Mouse (Mus musculus) hindbrain, embryonic 10.5 days (tissue): ENCODE data around the gene Erc2. TPM values are rescaled to one million over a fixed set of nuclear protein-coding genes. Genes with fewer than 3 reads are reported as not detected.
"Not testable (repeated sequence)": the region's sequence is repeated elsewhere in the genome, so short reads cannot be mapped to it uniquely, and the experiment has no call there.

Experiments used
- DNase-seq: peaks from one replicate; pipeline ENCODE4 v3.0.0-alpha.2; 2017; ENCODE audit warnings: low spot score
- H3K27ac ChIP-seq: fragments of 300-500 bp; sonication (generic); 2 replicates; pipeline ENCODE4 v1.5.1; 2016; ENCODE audit warnings: mild to moderate bottlenecking, moderate library complexity
- H3K27me3 ChIP-seq: fragments of 300-500 bp; sonication (generic); 2 replicates; pipeline ENCODE4 v1.6.1; 2016; ENCODE audit warnings: mild to moderate bottlenecking; ENCODE audit not compliant: poor library complexity, insufficient read depth, severe bottlenecking
- H3K36me3 ChIP-seq: fragments of 300-500 bp; sonication (generic); 2 replicates; pipeline ENCODE4 v1.6.1; 2016; ENCODE audit warnings: mild to moderate bottlenecking, moderate library complexity
- H3K4me1 ChIP-seq: fragments of 300-500 bp; sonication (generic); replicated peaks from 2 replicates; pipeline ENCODE4 v1.6.1; 2016; ENCODE audit warnings: mild to moderate bottlenecking
- H3K4me3 ChIP-seq: fragments of 300-500 bp; sonication (generic); 2 replicates; pipeline ENCODE4 v1.5.1; 2016; ENCODE audit warnings: mild to moderate bottlenecking, moderate library complexity
- H3K9me3 ChIP-seq: fragments of 300-500 bp; sonication (generic); 2 replicates; pipeline ENCODE4 v1.6.1; 2016; ENCODE audit warnings: mild to moderate bottlenecking, moderate library complexity
- WGBS: fragments of 180-500 bp; shearing (Covaris S2); methylation state at CpG from one replicate; pipeline ENCODE4 v1.1.7; 2016; 5-methylcytosine and 5-hydroxymethylcytosine counted together
- polyA plus RNA-seq: library from polyadenylated mRNA; unstranded; fragments of >200 nt; fragmentation: Nextera tagmentation; extraction: Ambion mirVana; gene quantifications from 2 replicates; pipeline ENCODE4 v1.2.1, GENCODE M21; 2016

Gene Erc2
- 9.7 and 15.3 TPM in 2 replicates for polyA plus RNA-seq

GRCm38 (mm10) chr14:27622176-27622922 is at the start of gene Erc2:
Gene Erc2, plus strand, starts transcription at chr14:27622428.
- Histone ChIP-seq H3K4me3 (peak within 1 kb of the TSS; percentile 82), H3K27ac (peak within 1 kb of the TSS; percentile 89), H3K9me3 (no peaks in the 10 kb centered on the region), H3K27me3 (peaks cover 26% of the 10 kb centered on the region), H3K36me3 (no peaks in the 10 kb centered on the region), H3K4me1 (peaks cover 17% of the 10 kb centered on the region)
- peak; percentile 82 for DNase-seq
- 1% methylated on average over 77 of the region's 78 CpGs for WGBS

GRCm38 (mm10) chr14:27578443-27578842 is 43.8 kb upstream of the Erc2 start:
- Histone ChIP-seq H3K27me3 (no peaks in the 10 kb centered on the region), H3K36me3 (no peaks in the 10 kb centered on the region), H3K27ac (no peak overlapping the region), H3K9me3 (peaks cover 7% of the 10 kb centered on the region; the same call in 1 of the 2 replicates), H3K4me1 (no peaks in the 10 kb centered on the region), H3K4me3 (no peak overlapping the region)
- no peak for DNase-seq
- WGBS = 75% methylated on average over 2 of the region's 2 CpGs

- not testable (repeated sequence) for H3K27ac ChIP-seq, H3K27me3 ChIP-seq, H3K36me3 ChIP-seq, H3K4me1 ChIP-seq, H3K9me3 ChIP-seq, H3K4me3 ChIP-seq, DNase-seq
These were observed 32.6 kb upstream of the Erc2 start for GRCm38 (mm10) chr14:27589616-27590015.

- Histone ChIP-seq H3K36me3 (no peaks in the 10 kb centered on the region), H3K27me3 (no peaks in the 10 kb centered on the region), H3K9me3 (peaks cover 6% of the 10 kb centered on the region; the same call in 1 of the 2 replicates), H3K27ac (no peak overlapping the region), H3K4me1 (no peaks in the 10 kb centered on the region), H3K4me3 (no peak overlapping the region)
- DNase-seq = no peak
- 91% methylated on average over 7 of the region's 7 CpGs for WGBS
These were observed 30.1 kb upstream of the Erc2 start for GRCm38 (mm10) chr14:27592163-27592562.

GRCm38 (mm10) chr14:27596265-27596664 is 26.0 kb upstream of the Erc2 start:
- WGBS = 6% methylated on average over 7 of the region's 7 CpGs
- Histone ChIP-seq H3K36me3 (no peaks in the 10 kb centered on the region), H3K27ac (no peak overlapping the region), H3K9me3 (peaks cover 6% of the 10 kb centered on the region; the same call in 1 of the 2 replicates), H3K27me3 (no peaks in the 10 kb centered on the region), H3K4me3 (no peak overlapping the region), H3K4me1 (no peaks in the 10 kb centered on the region)
- DNase-seq = peak; percentile 75

- Histone ChIP-seq H3K36me3 (no peaks in the 10 kb centered on the region), H3K9me3 (no peaks in the 10 kb centered on the region), H3K27ac (no peak overlapping the region), H3K4me3 (no peak overlapping the region), H3K27me3 (no peaks in the 10 kb centered on the region), H3K4me1 (no peaks in the 10 kb centered on the region)
- WGBS = 81% methylated on average over 13 of the region's 13 CpGs
- DNase-seq = no peak
These were observed 20.1 kb upstream of the Erc2 start for GRCm38 (mm10) chr14:27602136-27602535.

GRCm38 (mm10) chr14:27607419-27607818 is 14.8 kb upstream of the Erc2 start:
- no peak overlapping the region for H3K4me3 ChIP-seq
- no peak for DNase-seq
- no peaks in the 10 kb centered on the region for H3K36me3 ChIP-seq
- no peak overlapping the region for H3K27ac ChIP-seq
- H3K4me1 ChIP-seq = no peaks in the 10 kb centered on the region
- H3K27me3 ChIP-seq = no peaks in the 10 kb centered on the region
- no peaks in the 10 kb centered on the region for H3K9me3 ChIP-seq
- 82% methylated on average over 3 of the region's 3 CpGs for WGBS

GRCm38 (mm10) chr14:27613766-27614165 is 8.5 kb upstream of the Erc2 start:
- H3K36me3 ChIP-seq = no peaks in the 10 kb centered on the region
- no peaks in the 10 kb centered on the region for H3K4me1 ChIP-seq
- no peaks in the 10 kb centered on the region for H3K9me3 ChIP-seq
- DNase-seq = no peak
- no peaks in the 10 kb centered on the region for H3K27me3 ChIP-seq
- H3K4me3 ChIP-seq = no peak overlapping the region
- WGBS = 76% methylated on average over 5 of the region's 5 CpGs
- H3K27ac ChIP-seq = no peak overlapping the region

GRCm38 (mm10) chr14:27617286-27617685 is 4.9 kb upstream of the Erc2 start:
- no peak for DNase-seq
- H3K27me3 ChIP-seq = peaks cover 14% of the 10 kb centered on the region

GRCm38 (mm10) chr14:27621576-27621975 is 652 bp upstream of the Erc2 start:
- H3K27me3 ChIP-seq = peaks cover 26% of the 10 kb centered on the region
- H3K27ac ChIP-seq = no peak overlapping the region
- no peak for DNase-seq
- H3K9me3 ChIP-seq = no peaks in the 10 kb centered on the region
- no peaks in the 10 kb centered on the region for H3K36me3 ChIP-seq
- no peak overlapping the region for H3K4me3 ChIP-seq
- WGBS = 43% methylated on average over 8 of the region's 8 CpGs
- peaks cover 17% of the 10 kb centered on the region for H3K4me1 ChIP-seq

More at GRCm38 (mm10) chr14:27617286-27617685, 4.9 kb upstream of the Erc2 start:
- Histone ChIP-seq H3K9me3 (no peaks in the 10 kb centered on the region), H3K4me3 (no peak overlapping the region), H3K4me1 (0 out of 2 replicates have a peak, but pooled peaks cover 4% of the 10 kb centered on the region), H3K27ac (no peak overlapping the region), H3K36me3 (no peaks in the 10 kb centered on the region)
- 85% methylated on average over 3 of the region's 3 CpGs for WGBS

- WGBS = 0% methylated on average over 6 of the region's 6 CpGs
- Histone ChIP-seq H3K4me1 (peaks cover 17% of the 10 kb centered on the region), H3K36me3 (no peaks in the 10 kb centered on the region), H3K27ac (peak overlapping the region; percentile 89), H3K9me3 (no peaks in the 10 kb centered on the region), H3K4me3 (peak overlapping the region; percentile 82), H3K27me3 (peaks cover 26% of the 10 kb centered on the region)
- no peak for DNase-seq
These were observed 643 bp downstream of the Erc2 start for GRCm38 (mm10) chr14:27622923-27623219.

- Histone ChIP-seq H3K9me3 (no peaks in the 10 kb centered on the region), H3K36me3 (no peaks in the 10 kb centered on the region), H3K27me3 (peaks cover 26% of the 10 kb centered on the region), H3K4me1 (peaks cover 17% of the 10 kb centered on the region), H3K4me3 (peak overlapping the region; percentile 82), H3K27ac (no peak overlapping the region)
- WGBS = 3% methylated on average over 10 of the region's 10 CpGs
- peak; percentile 41 for DNase-seq
These were observed 1.1 kb downstream of the Erc2 start for GRCm38 (mm10) chr14:27623368-27623767.

GRCm38 (mm10) chr14:27628701-27629100 is 6.5 kb downstream of the Erc2 start:
- no peak overlapping the region for H3K4me3 ChIP-seq
- WGBS = 83% methylated on average over 10 of the region's 10 CpGs
- no peak overlapping the region for H3K27ac ChIP-seq
- H3K4me1 ChIP-seq = peaks cover 18% of the 10 kb centered on the region
- H3K9me3 ChIP-seq = no peaks in the 10 kb centered on the region
- peaks cover 7% of the 10 kb centered on the region; the same call in 1 of the 2 replicates for H3K27me3 ChIP-seq
- no peak for DNase-seq
- no peaks in the 10 kb centered on the region for H3K36me3 ChIP-seq
